Mouse (Mus musculus): Measurements from ENCODE around the gene Iqgap1.

DNA sequence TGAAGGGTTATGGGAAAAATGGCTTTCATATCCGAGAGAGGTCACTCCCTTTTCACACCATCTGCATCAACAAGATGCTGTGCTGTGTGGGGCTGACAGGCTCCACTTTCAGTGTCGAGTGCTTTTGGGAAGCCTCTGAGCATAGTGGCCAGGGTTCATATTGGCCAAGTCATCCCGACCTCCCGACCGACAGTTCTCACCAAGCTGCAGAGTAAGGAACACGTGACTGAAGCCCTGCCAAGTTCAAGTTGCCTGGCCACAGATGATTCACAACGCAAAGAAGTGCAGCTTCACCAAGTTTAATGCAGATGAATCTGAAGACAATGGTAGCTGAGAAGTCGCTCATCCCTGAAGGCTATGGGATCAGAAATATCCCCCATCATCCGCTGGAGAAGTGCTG is 12.0 kb upstream of the Iqgap1 start:
- no peak for TF ChIP-seq CTCF (IDR thresholded peaks at IDR 0.05; ENCODE audit: low read depth)
- no peak for TF ChIP-seq EP300 (IDR thresholded peaks at IDR 0.05; ENCODE audit: low read depth)

Measured in heart, postnatal 0 days (tissue).